Mouse (Mus musculus): ENCODE data around the gene Olfr1312. TPM values are rescaled to one million over a fixed set of nuclear protein-coding genes. Genes with fewer than 3 reads are reported as not detected.
"Not testable (repeated sequence)": the region's sequence is repeated elsewhere in the genome, so short reads cannot be mapped to it uniquely, and the experiment has no call there.

The Olfr1312 gene
- not detected in 2 replicates for polyA plus RNA-seq (2012)

- Histone ChIP-seq H3K27me3 (ENCODE audit: control insufficient read depth) (no peaks in the 10 kb centered on the region), H3K9me3 (ENCODE audit: control insufficient read depth, low read length) (no peaks in the 10 kb centered on the region), H3K4me3 (replicated peaks) (no peak within 1 kb of the TSS), H3K4me1 (ENCODE audit: control insufficient read depth) (no peaks in the 10 kb centered on the region), H3K36me3 (ENCODE audit: control insufficient read depth) (no peaks in the 10 kb centered on the region)
- TF ChIP-seq GATA1 (IDR thresholded peaks at IDR 0.05; ENCODE audit: low read length) (no peak), TAL1 (IDR thresholded peaks at IDR 0.05; ENCODE audit: low read length) (no peak)
These were observed at the start of gene Olfr1312 for GRCm38 (mm10) chr2:112050138-112050537. Olfr1312 (minus strand) TSS chr2:112050238.

- H3K9me3 ChIP-seq (ENCODE audit: control insufficient read depth, low read length), result no peaks in the 10 kb centered on the region
- TF ChIP-seq GATA1 (IDR thresholded peaks at IDR 0.05; ENCODE audit: low read length) (no peak), TAL1 (IDR thresholded peaks at IDR 0.05; ENCODE audit: low read length) (no peak)
- no peaks in the 10 kb centered on the region for H3K36me3 ChIP-seq (ENCODE audit: control insufficient read depth)
- H3K4me3 ChIP-seq (replicated peaks), result no peak within 1 kb of the TSS
- no peaks in the 10 kb centered on the region for H3K27me3 ChIP-seq (ENCODE audit: control insufficient read depth)
- H3K4me1 ChIP-seq (ENCODE audit: control insufficient read depth), result no peaks in the 10 kb centered on the region
These were observed 46.6 kb upstream of the Olfr1312 start, which contains the start of gene Olfr1314 for GRCm38 (mm10) chr2:112096681-112097080. Olfr1314 (minus strand) TSS chr2:112096781.

GRCm38 (mm10) chr2:112077743-112078142 is 27.7 kb upstream of the Olfr1312 start, which contains the start of gene Olfr1313:
Olfr1313 (minus strand) TSS chr2:112077843.
- Histone ChIP-seq H3K27me3 (ENCODE audit: control insufficient read depth) (no peaks in the 10 kb centered on the region), H3K9me3 (ENCODE audit: control insufficient read depth, low read length) (no peaks in the 10 kb centered on the region)
- TF ChIP-seq TAL1 (IDR thresholded peaks at IDR 0.05; ENCODE audit: low read length) (no peak), GATA1 (IDR thresholded peaks at IDR 0.05; ENCODE audit: low read length) (no peak)

GRCm38 (mm10) chr2:112026971-112027370 is 23.1 kb downstream of the Olfr1312 start:
- not testable (repeated sequence) for H3K9me3 ChIP-seq (ENCODE audit: control insufficient read depth, low read length); H3K4me1 ChIP-seq (ENCODE audit: control insufficient read depth)

More at GRCm38 (mm10) chr2:112077743-112078142, 27.7 kb upstream of the Olfr1312 start, which contains the start of gene Olfr1313:
- Histone ChIP-seq H3K4me1 (ENCODE audit: control insufficient read depth) (no peaks in the 10 kb centered on the region), H3K4me3 (replicated peaks) (no peak within 1 kb of the TSS), H3K36me3 (ENCODE audit: control insufficient read depth) (no peaks in the 10 kb centered on the region)

GRCm38 (mm10) chr2:112024312-112024711 is 25.7 kb downstream of the Olfr1312 start, which contains the start of gene Olfr1311:
Olfr1311 (minus strand) TSS chr2:112024412.
- no peak within 1 kb of the TSS for H3K4me3 ChIP-seq (replicated peaks)
- no peak for TF ChIP-seq TAL1 (IDR thresholded peaks at IDR 0.05; ENCODE audit: low read length)
- no peak for TF ChIP-seq GATA1 (IDR thresholded peaks at IDR 0.05; ENCODE audit: low read length)
- H3K27me3 ChIP-seq (ENCODE audit: control insufficient read depth), result no peaks in the 10 kb centered on the region
- H3K9me3 ChIP-seq (ENCODE audit: control insufficient read depth, low read length), result peaks cover 2% of the 10 kb centered on the region; the same call in 1 of the 2 replicates
- no peaks in the 10 kb centered on the region for H3K36me3 ChIP-seq (ENCODE audit: control insufficient read depth)
- H3K4me1 ChIP-seq (ENCODE audit: control insufficient read depth), result no peaks in the 10 kb centered on the region

More at GRCm38 (mm10) chr2:112026971-112027370, 23.1 kb downstream of the Olfr1312 start:
- not testable (repeated sequence) for H3K36me3 ChIP-seq (ENCODE audit: control insufficient read depth); H3K4me3 ChIP-seq (replicated peaks); H3K27me3 ChIP-seq (ENCODE audit: control insufficient read depth)

- TF ChIP-seq TAL1 (IDR thresholded peaks at IDR 0.05; ENCODE audit: low read length) (no peak), GATA1 (IDR thresholded peaks at IDR 0.05; ENCODE audit: low read length) (no peak)
These were observed 35.1 kb downstream of the Olfr1312 start for GRCm38 (mm10) chr2:112014900-112015299.

GRCm38 (mm10) chr2:112012608-112013007 is 37.4 kb downstream of the Olfr1312 start, which contains the start of gene Olfr1310:
Olfr1310 (minus strand) TSS chr2:112012708.
- H3K9me3 ChIP-seq (ENCODE audit: control insufficient read depth, low read length), result no peaks in the 10 kb centered on the region
- no peaks in the 10 kb centered on the region for H3K4me1 ChIP-seq (ENCODE audit: control insufficient read depth)
- TF ChIP-seq TAL1 (IDR thresholded peaks at IDR 0.05; ENCODE audit: low read length) (no peak), GATA1 (IDR thresholded peaks at IDR 0.05; ENCODE audit: low read length) (no peak)
- no peak within 1 kb of the TSS for H3K4me3 ChIP-seq (replicated peaks)
- no peaks in the 10 kb centered on the region for H3K27me3 ChIP-seq (ENCODE audit: control insufficient read depth)
- H3K36me3 ChIP-seq (ENCODE audit: control insufficient read depth), result no peaks in the 10 kb centered on the region

More at GRCm38 (mm10) chr2:112014900-112015299, 35.1 kb downstream of the Olfr1312 start:
- H3K4me3 ChIP-seq (replicated peaks), result no peak overlapping the region
- no peaks in the 10 kb centered on the region for H3K4me1 ChIP-seq (ENCODE audit: control insufficient read depth)
- no peaks in the 10 kb centered on the region for H3K27me3 ChIP-seq (ENCODE audit: control insufficient read depth)
- no peaks in the 10 kb centered on the region for H3K9me3 ChIP-seq (ENCODE audit: control insufficient read depth, low read length)
- no peaks in the 10 kb centered on the region for H3K36me3 ChIP-seq (ENCODE audit: control insufficient read depth)

- 0 out of 2 replicates have a peak, but pooled peaks cover 3% of the 10 kb centered on the region for H3K9me3 ChIP-seq (ENCODE audit: control insufficient read depth, low read length)
- H3K4me3 ChIP-seq (replicated peaks), result no peak within 1 kb of the TSS
- H3K36me3 ChIP-seq (ENCODE audit: control insufficient read depth), result no peaks in the 10 kb centered on the region
- no peaks in the 10 kb centered on the region for H3K27me3 ChIP-seq (ENCODE audit: control insufficient read depth)
- H3K4me1 ChIP-seq (ENCODE audit: control insufficient read depth), result no peaks in the 10 kb centered on the region
- TF ChIP-seq TAL1 (IDR thresholded peaks at IDR 0.05; ENCODE audit: low read length), result no peak
- TF ChIP-seq GATA1 (IDR thresholded peaks at IDR 0.05; ENCODE audit: low read length), result no peak
These were observed 59.9 kb downstream of the Olfr1312 start, which contains the start of gene Olfr1309 for GRCm38 (mm10) chr2:111990181-111990580. Olfr1309 (minus strand) TSS chr2:111990281.

Other genes with a start within 250 kb of the Olfr1312 start
- gene Olfr1303, start 229.9 kb downstream of the Olfr1312 start, polyA plus RNA-seq (2012), result not detected in 2 replicates
- gene Olfr1305, start 173.1 kb downstream of the Olfr1312 start, polyA plus RNA-seq (2012), result not detected in 2 replicates
- gene Olfr1306, start 134.0 kb downstream of the Olfr1312 start, polyA plus RNA-seq (2012), result not detected in 2 replicates
- not detected in 2 replicates for gene Olfr1307, start 100.8 kb downstream of the Olfr1312 start, polyA plus RNA-seq (2012)
- gene Olfr1308, start 85.3 kb downstream of the Olfr1312 start, polyA plus RNA-seq (2012), result not detected in 2 replicates
- not detected in 2 replicates for gene Olfr1309, start 60.0 kb downstream of the Olfr1312 start, polyA plus RNA-seq (2012)
- not detected in 2 replicates for gene Olfr1310, start 37.5 kb downstream of the Olfr1312 start, polyA plus RNA-seq (2012)
- not detected in 2 replicates for gene Olfr1311, start 25.8 kb downstream of the Olfr1312 start, polyA plus RNA-seq (2012)
- gene Olfr1313, start 27.6 kb upstream of the Olfr1312 start, polyA plus RNA-seq (2012), result not detected in 2 replicates
- gene Olfr1314, start 46.5 kb upstream of the Olfr1312 start, polyA plus RNA-seq (2012), result not detected in 2 replicates
- not detected in 2 replicates for gene Olfr1315-ps1, start 65.2 kb upstream of the Olfr1312 start, polyA plus RNA-seq (2012)
- gene Olfr1316, start 84.7 kb upstream of the Olfr1312 start, polyA plus RNA-seq (2012), result not detected in 2 replicates
- gene Olfr1317, start 90.1 kb upstream of the Olfr1312 start, polyA plus RNA-seq (2012), result 0.03 TPM in 1 of 2 replicates, not detected in the other
- gene Olfr1318, start 104.0 kb upstream of the Olfr1312 start, polyA plus RNA-seq (2012), result 0.03 TPM in 1 of 2 replicates, not detected in the other
- gene Lpcat4, start 189.2 kb upstream of the Olfr1312 start, polyA plus RNA-seq (2012), result 0.11 and 0.85 TPM in 2 replicates
- not detected in 2 replicates for gene Nutm1, start 209.1 kb upstream of the Olfr1312 start, polyA plus RNA-seq (2012)
- 1.5 and 1.9 TPM in 2 replicates for gene Nop10, start 211.7 kb upstream of the Olfr1312 start, polyA plus RNA-seq (2012)
- gene Slc12a6, start 215.6 kb upstream of the Olfr1312 start, polyA plus RNA-seq (2012), result 0.24 and 0.47 TPM in 2 replicates
- gene Gm21985, start 216.1 kb upstream of the Olfr1312 start, polyA plus RNA-seq (2012), result not detected in 2 replicates